Mouse (Mus musculus) G1E (cell line): ENCODE results near the gene Nfkbiz.

ENCODE experiments used
- CTCF ChIP-seq: IDR thresholded peaks from 2 replicates; pipeline ENCODE4 v1.5.1; 2012; ENCODE audit warnings: low read depth, low read length, inconsistent platforms, mixed read lengths
- GATA1 ChIP-seq: IDR thresholded peaks from 2 replicates; pipeline ENCODE4 v1.6.1; 2012; ENCODE audit warnings: borderline replicate concordance, low read length, inconsistent platforms, mixed read lengths
- GATA2 ChIP-seq: IDR thresholded peaks from 2 replicates; pipeline ENCODE4 v1.6.1; 2012; ENCODE audit warnings: low read depth, low read length, inconsistent platforms, borderline replicate concordance
- POLR2AphosphoS5 ChIP-seq: IDR thresholded peaks from 2 replicates; pipeline ENCODE4 v1.6.1; 2012; ENCODE audit warnings: low read depth, low read length, inconsistent platforms; ENCODE audit not compliant: insufficient replicate concordance
- TAL1 ChIP-seq: conservative IDR thresholded peaks from 2 replicates; pipeline ENCODE4 v1.6.1; 2012; ENCODE audit warnings: low read depth, low read length, inconsistent platforms, mixed read lengths

- TF ChIP-seq CTCF (no peak), GATA1 (no peak), POLR2AphosphoS5 (no peak), TAL1 (no peak), GATA2 (no peak)
Measured at GRCm38 (mm10) chr16:55784379-55784778, 54.3 kb downstream of the Nfkbiz start.
